Mouse (Mus musculus) E14TG2a.4 (cell line): ENCODE measurements around the gene Ick.

Source experiments
- CTCF ChIP-seq: conservative IDR thresholded peaks from 2 replicates; pipeline ENCODE4 v1.5.1; 2014; ENCODE audit warnings: low read length
- NANOG ChIP-seq: IDR thresholded peaks from 2 replicates; pipeline ENCODE4 v1.6.1; 2014; ENCODE audit warnings: borderline replicate concordance, low read length, mixed read lengths

DNA sequence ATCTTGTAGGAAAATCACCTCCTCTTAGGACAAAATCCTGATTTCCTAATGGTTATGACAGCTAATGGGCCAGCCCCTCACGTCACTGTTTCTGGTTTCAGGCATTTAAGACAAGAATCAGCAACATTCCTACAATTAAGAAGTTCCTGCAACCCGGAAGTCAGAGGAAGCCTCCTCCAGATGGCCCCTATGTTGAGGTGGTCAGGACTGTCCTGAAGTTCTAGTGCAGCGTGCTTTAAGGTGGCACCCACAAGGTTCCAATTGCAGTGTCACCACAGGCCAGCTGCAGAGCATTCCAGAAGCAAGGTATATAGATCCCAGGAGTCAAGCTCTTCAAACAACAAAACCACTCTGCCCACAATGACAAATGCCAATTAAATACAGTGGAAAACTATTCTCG, 100.0 kb downstream of the Ick start:
- no peak for TF ChIP-seq CTCF
- TF ChIP-seq NANOG, result no peak
